Mouse (Mus musculus): ENCODE results near the gene Dhfr.

Dhfr gene

GRCm38 (mm10) chr13:92393047-92393661 lies 38.6 kb downstream of the Dhfr start:
- no peak for DNase-seq (ENCODE audit: low read depth, low spot score)

DNA sequence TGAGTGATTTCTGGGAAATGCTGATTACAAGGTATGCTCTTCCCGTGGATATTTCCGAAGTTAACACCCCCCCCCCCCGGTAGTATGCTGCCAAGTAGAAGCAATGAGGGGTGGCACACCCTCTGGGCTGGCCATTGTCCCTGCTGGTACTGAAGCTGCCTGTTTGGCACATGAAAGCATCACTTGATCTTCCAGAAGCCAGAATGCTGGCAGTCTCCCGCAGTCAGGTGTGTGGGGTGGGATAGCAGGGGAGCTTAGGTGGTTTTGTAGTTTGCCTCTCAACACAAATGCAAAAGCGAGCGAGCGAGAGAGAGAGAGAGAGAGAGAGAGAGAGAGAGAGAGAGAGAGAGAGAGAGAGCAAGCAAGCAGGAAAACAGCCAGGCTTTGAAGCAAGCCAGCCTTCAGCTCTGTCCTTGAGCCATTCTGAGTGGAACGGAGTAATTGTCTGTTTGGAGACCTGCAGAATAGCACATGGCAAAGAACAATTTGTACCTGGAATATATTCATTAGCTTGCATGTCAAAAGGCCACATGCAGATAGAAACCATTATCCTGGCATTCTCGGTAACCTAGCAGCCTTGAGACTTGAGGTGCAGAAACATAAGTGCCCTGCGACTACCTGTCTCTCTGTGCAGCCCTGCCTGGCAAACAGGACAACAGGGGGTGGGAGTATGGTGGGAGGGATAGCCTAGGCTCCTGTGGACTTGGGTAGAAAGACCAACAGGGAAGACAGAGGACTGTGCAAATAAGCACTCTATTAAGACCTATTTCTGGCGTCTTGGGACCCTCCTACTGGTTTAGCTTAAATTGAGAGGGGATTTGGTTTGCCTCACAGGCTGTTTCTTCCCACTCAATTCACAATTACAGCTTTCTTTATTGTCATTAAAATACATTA lies 44.2 kb downstream of the Dhfr start:
- DNase-seq (ENCODE audit: low read depth, low spot score): peak; percentile 75

- no peak for DNase-seq (ENCODE audit: low read depth, low spot score)
Observed at GRCm38 (mm10) chr13:92402063-92402462, 47.5 kb downstream of the Dhfr start.

DNA sequence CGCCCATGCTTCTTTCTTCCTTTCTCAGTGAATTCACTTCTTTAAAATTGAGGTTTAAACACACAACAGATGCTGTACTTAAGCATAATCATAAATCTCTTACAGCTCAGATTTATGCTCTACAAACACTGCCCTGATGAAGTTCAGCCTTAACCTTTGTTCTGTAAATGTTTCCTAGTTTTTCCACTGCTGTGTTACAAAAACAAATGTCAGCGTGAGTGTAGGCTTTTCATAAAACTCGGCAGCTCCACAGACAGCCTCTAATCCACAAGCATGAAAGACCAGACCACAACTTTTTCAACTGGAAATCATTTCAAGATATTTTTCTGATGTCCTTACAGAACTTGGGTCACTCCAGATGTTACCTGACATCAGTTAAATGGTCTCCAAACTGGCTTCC lies 49.0 kb downstream of the Dhfr start:
- DNase-seq (ENCODE audit: low read depth, low spot score): no peak

DNA sequence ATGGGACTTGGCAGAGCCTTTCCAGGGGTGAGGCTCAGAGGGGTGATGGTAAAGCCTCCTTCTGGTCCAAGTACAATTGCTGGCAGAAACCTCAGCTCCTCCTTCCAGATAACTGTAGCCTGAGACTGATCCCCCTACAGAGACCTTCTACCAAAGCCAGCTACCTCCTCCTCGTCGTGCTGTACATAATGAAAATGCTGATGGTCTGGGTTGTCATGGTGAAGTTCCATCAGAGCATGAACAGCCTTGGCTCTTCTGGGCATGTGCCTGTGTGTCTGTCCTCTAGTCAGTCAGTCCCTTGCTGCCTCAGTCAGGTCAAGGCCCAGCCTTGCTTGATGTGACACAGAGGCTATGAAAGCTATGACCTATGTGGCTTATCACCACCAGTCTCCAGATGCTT lies 56.0 kb downstream of the Dhfr start:
- DNase-seq (ENCODE audit: low read depth, low spot score): no peak

GRCm38 (mm10) chr13:92419630-92420029 lies 65.1 kb downstream of the Dhfr start:
- no peak for DNase-seq (ENCODE audit: low read depth, low spot score)

GRCm38 (mm10) chr13:92423711-92424110 lies 69.2 kb downstream of the Dhfr start:
- peak; percentile 62 for DNase-seq (ENCODE audit: low read depth, low spot score)

- DNase-seq (ENCODE audit: low read depth, low spot score): peak; percentile 89
Observed at GRCm38 (mm10) chr13:92425758-92426264, 71.3 kb downstream of the Dhfr start, which contains the start of gene Ankrd34b. TSS of gene Ankrd34b (plus strand) at chr13:92425896.

DNA sequence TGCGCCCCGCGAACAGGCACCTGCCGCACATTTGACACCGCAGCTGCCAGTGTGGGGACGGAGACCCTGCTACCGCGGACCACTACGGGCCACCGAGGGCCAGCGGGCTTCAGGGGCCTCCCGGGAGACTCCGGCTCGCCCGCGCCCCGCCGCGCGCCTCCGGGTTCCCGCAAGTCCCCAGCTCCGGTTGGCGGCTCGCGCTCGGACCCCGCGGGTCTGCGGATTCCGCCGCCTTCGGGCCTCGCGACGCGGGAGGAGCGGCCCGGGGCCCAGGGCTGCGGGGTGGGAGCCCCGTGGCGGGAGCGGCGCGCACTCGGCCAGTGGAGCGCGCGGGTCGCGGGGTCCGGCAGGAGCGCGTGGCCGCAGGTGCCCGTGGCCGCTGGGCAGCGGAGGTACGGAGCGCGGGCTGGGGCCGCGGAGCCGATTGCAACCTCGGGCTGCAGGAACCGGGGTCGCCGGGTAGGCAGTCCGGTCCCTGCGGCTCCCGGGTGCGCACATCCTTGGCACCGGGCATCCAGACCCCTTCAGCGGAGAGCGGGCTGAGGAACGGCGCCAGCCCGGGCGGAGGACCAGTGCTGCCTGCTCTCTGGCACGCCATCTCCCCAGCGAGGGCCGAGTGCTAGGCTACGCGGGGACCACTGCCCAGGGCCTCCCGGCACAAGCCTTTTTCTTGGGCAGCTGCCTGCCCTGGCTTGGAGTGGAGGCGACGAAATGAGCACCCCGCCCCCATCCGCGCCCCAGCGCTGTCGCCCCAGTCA lies 71.9 kb downstream of the Dhfr start:
- DNase-seq (ENCODE audit: low read depth, low spot score): peak; percentile 17

- DNase-seq (ENCODE audit: low read depth, low spot score): peak; percentile 25
Observed at GRCm38 (mm10) chr13:92427351-92427855, 72.9 kb downstream of the Dhfr start.
